Mouse (Mus musculus) kidney, postnatal 0 days (tissue): ENCODE results near the gene Myh11. TPM values are rescaled to one million over a fixed set of nuclear protein-coding genes. Genes with fewer than 3 reads are reported as not detected.

ENCODE experiments used
- ATAC-seq: fragments of 200-750 bp; cut with Nextera tagmentation; replicated peaks from 2 replicates; pipeline ENCODE4 v1.8.0; 2017; ENCODE audit warnings: low read depth, moderate number of reproducible peaks, moderate TSS enrichment, moderate library complexity; ENCODE audit not compliant: low FRiP score
- DNase-seq: peaks from one replicate; pipeline ENCODE4 v3.0.0-alpha.2; 2016; ENCODE audit warnings: low spot score
- H3K27ac ChIP-seq: fragments of 300-500 bp; sonication (generic); 2 replicates; pipeline ENCODE4 v1.5.1; 2014; ENCODE audit warnings: mild to moderate bottlenecking
- H3K27me3 ChIP-seq: fragments of 300-500 bp; sonication (generic); 2 replicates; pipeline ENCODE4 v1.6.1; 2014; ENCODE audit warnings: low read length, mixed read lengths; ENCODE audit not compliant: insufficient read depth
- H3K36me3 ChIP-seq: fragments of 300-500 bp; sonication (generic); 2 replicates; pipeline ENCODE4 v1.6.1; 2014; ENCODE audit warnings: low read length, mixed read lengths; ENCODE audit not compliant: insufficient read depth
- H3K4me1 ChIP-seq: fragments of 300-500 bp; sonication (generic); replicated peaks from 2 replicates; pipeline ENCODE4 v1.6.1; 2014; ENCODE audit warnings: antibody characterized with exemption, low read length, mixed read lengths; ENCODE audit not compliant: insufficient read depth
- H3K4me2 ChIP-seq: fragments of 300-500 bp; sonication (generic); 2 replicates; pipeline ENCODE4 v1.6.1; 2014; ENCODE audit warnings: mild to moderate bottlenecking, low read length, moderate library complexity, mixed read lengths
- H3K4me3 ChIP-seq: fragments of 300-500 bp; sonication (generic); replicated peaks from 2 replicates; pipeline ENCODE4 v1.5.1; 2014; ENCODE audit warnings: low read depth, low read length
- H3K9ac ChIP-seq: fragments of 300-500 bp; sonication (generic); 2 replicates; pipeline ENCODE4 v1.6.1; 2014; ENCODE audit warnings: low read depth, low read length
- H3K9me3 ChIP-seq: fragments of 300-500 bp; sonication (generic); replicated peaks from 2 replicates; pipeline ENCODE4 v1.6.1; 2016; ENCODE audit warnings: low read length, inconsistent platforms, mixed read lengths
- CTCF ChIP-seq: IDR thresholded peaks from 2 replicates; pipeline ENCODE4 v1.5.1; 2016; ENCODE audit warnings: antibody characterized with exemption, low read depth, mild to moderate bottlenecking, moderate library complexity
- WGBS: fragments of 180-500 bp; shearing (Covaris S2); extraction: QIAGEN DNeasy Blood & Tissue Kit; methylation state at CpG from one replicate; pipeline ENCODE4 v1.1.7; 2014; 5-methylcytosine and 5-hydroxymethylcytosine counted together
- polyA plus RNA-seq: library from polyadenylated mRNA; unstranded; fragments of >200 nt; fragmentation: Nextera tagmentation; extraction: Ambion mirVana; gene quantifications from 2 replicates; pipeline ENCODE4 v1.2.1, GENCODE M21; 2015

Myh11 gene
- polyA plus RNA-seq, 1 experiment from 2014 or later = 12.6 TPM

DNA sequence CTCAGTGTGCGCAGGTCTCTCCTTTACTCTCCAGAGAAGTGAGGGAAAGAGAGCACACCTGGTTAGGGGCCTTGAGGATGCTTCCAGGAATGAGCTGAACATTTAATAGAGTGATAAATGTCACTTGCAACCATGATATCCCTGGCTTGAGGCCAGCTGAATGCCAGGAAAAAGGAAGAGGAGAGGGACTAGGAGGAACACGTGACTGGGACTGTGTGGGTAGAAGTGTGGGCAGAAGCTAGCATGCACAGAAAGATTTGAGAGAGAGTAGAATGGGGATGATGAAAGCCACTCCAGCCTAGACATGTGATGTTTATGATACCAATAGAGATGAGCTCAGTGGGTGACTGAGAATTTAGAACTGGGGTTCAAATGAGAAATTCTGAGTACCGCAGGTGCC is 76.0 kb downstream of the Myh11 start:
- Histone ChIP-seq H3K9ac (no peak overlapping the region), H3K4me3 (no peak overlapping the region), H3K27me3 (no peaks in the 10 kb centered on the region), H3K4me2 (no peak overlapping the region), H3K9me3 (no peaks in the 10 kb centered on the region), H3K36me3 (no peaks in the 10 kb centered on the region), H3K27ac (no peak overlapping the region), H3K4me1 (no peaks in the 10 kb centered on the region)
- no peak for DNase-seq
- no peak for TF ChIP-seq CTCF
- 88% methylated on average over 3 of the region's 3 CpGs for WGBS
- ATAC-seq = no peak

DNA sequence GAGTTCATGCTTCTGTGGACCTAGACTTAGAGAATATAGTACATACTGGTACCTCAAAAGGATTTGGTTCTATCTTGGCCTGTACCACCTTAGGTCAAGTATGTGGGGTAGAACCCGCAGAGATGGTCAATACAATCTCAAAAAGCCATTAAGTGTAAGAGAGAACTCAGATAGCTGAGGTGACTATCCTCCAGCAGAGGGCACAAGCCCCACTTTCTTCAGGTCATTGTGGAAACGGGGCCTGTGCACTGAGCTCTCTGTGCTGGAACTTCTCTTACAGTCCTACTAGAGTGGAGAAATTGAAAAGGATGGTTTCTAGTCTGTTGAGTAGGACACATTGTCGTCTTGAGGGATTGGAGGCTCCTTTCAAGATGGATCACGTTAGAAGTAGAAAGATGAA is 92.4 kb downstream of the Myh11 start:
- no peak overlapping the region for H3K27ac ChIP-seq
- H3K4me2 ChIP-seq = no peak overlapping the region
- WGBS = 75% methylated on average over 4 of the region's 4 CpGs
- H3K4me3 ChIP-seq = no peak overlapping the region
- H3K27me3 ChIP-seq = no peaks in the 10 kb centered on the region
- H3K4me1 ChIP-seq = no peaks in the 10 kb centered on the region
- peak; percentile 28; the same call in 1 of the 2 replicates for TF ChIP-seq CTCF
- H3K9ac ChIP-seq = no peak overlapping the region
- ATAC-seq = no peak
- 0 out of 2 replicates have a peak, but pooled peaks cover 3% of the 10 kb centered on the region for H3K36me3 ChIP-seq
- no peaks in the 10 kb centered on the region for H3K9me3 ChIP-seq
- no peak for DNase-seq

DNA sequence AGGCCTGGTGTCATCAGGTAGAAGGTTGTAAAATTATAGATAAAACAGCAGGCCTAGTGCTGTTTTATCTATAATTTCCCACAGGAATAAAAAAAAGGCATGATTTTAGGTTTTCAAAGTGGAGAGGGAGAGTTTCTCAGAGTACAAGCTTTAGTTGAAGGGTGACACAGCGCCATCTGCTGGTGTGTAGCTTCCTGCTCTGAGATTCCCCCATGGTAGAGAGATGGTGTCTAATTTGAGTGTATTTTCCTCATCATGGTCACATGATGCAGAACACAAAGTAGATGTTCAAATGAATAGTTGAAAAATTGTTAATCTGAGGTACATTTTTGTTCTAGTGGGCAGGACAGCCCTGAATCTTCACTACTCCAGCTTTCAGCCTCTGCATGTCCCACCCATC is 95.7 kb downstream of the Myh11 start:
- peak; percentile 72 for TF ChIP-seq CTCF
- H3K27ac ChIP-seq = no peak overlapping the region
- DNase-seq = peak; percentile 63
- ATAC-seq = 0 out of 2 replicates have a peak, but pooled peaks have one; percentile 44
- H3K9ac ChIP-seq = no peak overlapping the region
- no peaks in the 10 kb centered on the region for H3K4me1 ChIP-seq
- WGBS = 31% methylated on average over 1 of the region's 1 CpGs
- H3K4me3 ChIP-seq = no peak overlapping the region
- no peak overlapping the region for H3K4me2 ChIP-seq
- H3K9me3 ChIP-seq = no peaks in the 10 kb centered on the region
- H3K27me3 ChIP-seq = no peaks in the 10 kb centered on the region
- H3K36me3 ChIP-seq = peaks cover 26% of the 10 kb centered on the region

DNA sequence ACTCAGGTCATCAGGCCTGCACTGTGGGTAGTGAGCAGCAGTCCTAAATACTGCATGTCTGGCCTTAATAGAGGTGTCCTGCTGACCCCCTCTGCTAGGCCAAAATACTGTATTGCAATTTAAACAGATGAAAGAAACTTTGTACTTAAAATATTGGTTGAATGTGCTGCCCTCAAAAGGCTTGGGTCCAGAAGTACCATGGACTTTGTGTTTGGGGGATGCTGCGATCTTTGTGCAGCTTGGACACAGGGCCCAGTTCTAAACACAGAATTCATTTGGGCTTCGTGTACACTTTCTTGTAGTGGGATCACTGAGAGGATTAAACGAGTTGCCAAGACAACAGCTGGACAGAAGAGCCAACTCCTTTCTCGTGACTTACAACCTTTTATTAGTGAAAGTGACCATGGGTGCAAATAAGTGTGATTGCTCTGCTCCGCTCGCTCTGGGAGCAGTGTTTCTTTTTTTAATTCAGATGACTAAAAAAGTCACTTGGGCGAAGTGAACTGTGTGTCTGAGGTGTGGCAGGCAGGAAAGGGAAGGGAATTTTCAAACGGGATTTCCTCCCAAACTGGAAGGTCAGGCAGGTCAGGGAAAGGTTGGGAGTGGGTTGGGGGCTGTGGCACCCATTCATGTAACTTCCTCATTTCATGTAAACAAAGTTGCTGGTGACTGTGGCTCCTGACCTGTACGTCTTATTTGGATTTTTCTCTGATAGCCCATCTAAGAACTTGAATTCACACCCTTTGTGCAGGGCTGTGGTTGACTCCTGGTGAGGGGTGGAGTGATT is 96.8 kb downstream of the Myh11 start:
- no peaks in the 10 kb centered on the region for H3K4me1 ChIP-seq
- DNase-seq (no peak), ATAC-seq (no peak)
- no peak overlapping the region for H3K4me3 ChIP-seq
- WGBS = 61% methylated on average over 9 of the region's 9 CpGs
- H3K27me3 ChIP-seq = no peaks in the 10 kb centered on the region
- H3K9ac ChIP-seq = no peak overlapping the region
- no peak overlapping the region for H3K4me2 ChIP-seq
- TF ChIP-seq CTCF = no peak
- no peak overlapping the region for H3K27ac ChIP-seq
- peaks cover 37% of the 10 kb centered on the region for H3K36me3 ChIP-seq
- H3K9me3 ChIP-seq = no peaks in the 10 kb centered on the region

DNA sequence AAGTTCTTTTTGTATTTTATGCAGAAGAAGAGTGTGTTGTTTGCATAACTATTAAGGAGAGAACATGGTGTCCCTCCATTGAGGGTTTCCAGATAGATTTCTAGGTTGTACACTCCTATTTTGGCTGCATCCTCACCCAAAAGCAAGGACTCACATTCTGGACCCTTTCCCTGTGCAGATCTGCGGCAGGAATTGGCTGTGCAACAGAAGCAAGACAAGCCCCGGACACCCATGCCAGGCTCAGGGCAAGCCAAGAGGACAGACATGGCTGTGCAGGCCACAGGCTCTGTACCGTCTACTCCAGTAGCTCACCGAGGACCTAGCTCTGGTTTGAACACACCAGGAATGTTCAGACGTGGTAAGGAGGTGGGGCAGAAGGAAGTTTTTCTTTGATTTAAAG is 105.7 kb downstream of the Myh11 start:
- no peak for TF ChIP-seq CTCF
- Histone ChIP-seq H3K9me3 (no peaks in the 10 kb centered on the region), H3K4me3 (no peak overlapping the region), H3K9ac (no peak overlapping the region), H3K27me3 (no peaks in the 10 kb centered on the region), H3K27ac (no peak overlapping the region), H3K4me2 (no peak overlapping the region), H3K4me1 (no peaks in the 10 kb centered on the region), H3K36me3 (peaks cover 59% of the 10 kb centered on the region)
- ATAC-seq = no peak
- WGBS = 94% methylated on average over 5 of the region's 5 CpGs
- no peak for DNase-seq

DNA sequence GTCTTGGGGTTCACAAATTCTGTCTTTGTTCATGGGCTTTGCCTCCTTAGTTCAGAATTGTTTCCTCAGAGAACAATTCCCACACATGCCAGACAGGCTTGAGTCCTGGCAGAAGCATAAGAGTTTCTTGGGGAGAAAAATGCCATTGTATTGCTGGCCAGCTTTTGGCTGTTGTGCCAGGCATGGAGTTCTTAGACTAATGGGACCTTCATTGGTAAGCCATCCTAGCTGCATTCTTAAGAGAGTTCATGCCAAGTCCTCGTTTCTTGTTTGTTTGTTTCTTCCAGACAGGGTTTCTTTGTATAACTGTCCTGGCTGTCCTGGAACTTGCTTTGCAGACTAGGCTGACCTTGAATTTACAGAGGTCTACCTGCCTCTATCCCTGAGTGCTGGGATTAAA is 107.3 kb downstream of the Myh11 start:
- TF ChIP-seq CTCF = no peak
- no peak overlapping the region for H3K27ac ChIP-seq
- no peaks in the 10 kb centered on the region for H3K27me3 ChIP-seq
- ATAC-seq (no peak), DNase-seq (no peak)
- H3K4me2 ChIP-seq = no peak overlapping the region
- no peak overlapping the region for H3K4me3 ChIP-seq
- 82% methylated on average over 1 of the region's 1 CpGs for WGBS
- peaks cover 59% of the 10 kb centered on the region for H3K36me3 ChIP-seq
- H3K9ac ChIP-seq = no peak overlapping the region
- H3K9me3 ChIP-seq = no peaks in the 10 kb centered on the region
- H3K4me1 ChIP-seq = no peaks in the 10 kb centered on the region
